Mouse (Mus musculus) liver, embryonic 13.5 days (tissue): ENCODE results near the gene Gabarap. TPM values are rescaled to one million over a fixed set of nuclear protein-coding genes. Genes with fewer than 3 reads are reported as not detected.

Experiments
- ATAC-seq: fragments of 200-750 bp; cut with Nextera tagmentation; 2 replicates; pipeline ENCODE4 v1.8.0; 2017; ENCODE audit warnings: low read depth, mild to moderate bottlenecking, moderate number of reproducible peaks, moderate library complexity
- DNase-seq: peaks from one replicate; pipeline ENCODE4 v3.0.0; 2022
- H3K27ac ChIP-seq: fragments of 300-500 bp; sonication (generic); 2 replicates; pipeline ENCODE4 v1.5.1; 2015; ENCODE audit warnings: moderate library complexity, mild to moderate bottlenecking, inconsistent platforms
- H3K27me3 ChIP-seq: fragments of 300-500 bp; sonication (generic); 2 replicates; pipeline ENCODE4 v1.6.1; 2015; ENCODE audit warnings: mild to moderate bottlenecking, inconsistent platforms
- H3K36me3 ChIP-seq: fragments of 300-500 bp; sonication (generic); 2 replicates; pipeline ENCODE4 v1.6.1; 2015; ENCODE audit warnings: mild to moderate bottlenecking, inconsistent platforms
- H3K4me1 ChIP-seq: fragments of 300-500 bp; sonication (generic); replicated peaks from 2 replicates; pipeline ENCODE4 v1.6.1; 2015; ENCODE audit warnings: inconsistent platforms
- H3K4me2 ChIP-seq: fragments of 300-500 bp; sonication (generic); 2 replicates; pipeline ENCODE4 v1.6.1; 2015; ENCODE audit warnings: inconsistent platforms, mild to moderate bottlenecking, moderate library complexity
- H3K4me3 ChIP-seq: fragments of 300-500 bp; sonication (generic); replicated peaks from 2 replicates; pipeline ENCODE4 v1.5.1; 2015; ENCODE audit warnings: mild to moderate bottlenecking, inconsistent platforms
- H3K9ac ChIP-seq: fragments of 300-500 bp; sonication (generic); 2 replicates; pipeline ENCODE4 v1.6.1; 2015; ENCODE audit warnings: mild to moderate bottlenecking, inconsistent platforms
- H3K9me3 ChIP-seq: fragments of 300-500 bp; sonication (generic); replicated peaks from 2 replicates; pipeline ENCODE4 v1.6.1; 2016; ENCODE audit warnings: inconsistent platforms
- WGBS: fragments of 180-500 bp; shearing (Covaris S2); methylation state at CpG from one replicate; pipeline ENCODE4 v1.1.7; 2015; ENCODE audit not compliant: insufficient replicate concordance; 5-methylcytosine and 5-hydroxymethylcytosine counted together
- polyA plus RNA-seq: library from polyadenylated mRNA; unstranded; fragments of >200 nt; fragmentation: Nextera tagmentation; extraction: Ambion mirVana; gene quantifications from 2 replicates; pipeline ENCODE4 v1.2.1, GENCODE M21; 2015

Gene Gabarap
- polyA plus RNA-seq, 1 experiment from 2014 or later: 259 TPM

- H3K27me3 ChIP-seq: no peaks in the 10 kb centered on the region
- no peaks in the 10 kb centered on the region for H3K9me3 ChIP-seq
- H3K27ac ChIP-seq: no peak within 1 kb of the TSS
- no peak within 1 kb of the TSS for H3K4me3 ChIP-seq
- DNase-seq (no peak), ATAC-seq (no peak)
- H3K4me1 ChIP-seq: peaks cover 69% of the 10 kb centered on the region
- peaks cover 20% of the 10 kb centered on the region for H3K36me3 ChIP-seq
- H3K4me2 ChIP-seq: peak within 1 kb of the TSS; percentile 86
- H3K9ac ChIP-seq: peak within 1 kb of the TSS; percentile 89; the same call in 1 of the 2 replicates
- WGBS: 66% methylated on average over 3 of the region's 3 CpGs
Measured at GRCm38 (mm10) chr11:70016669-70017068, 25.7 kb downstream of the Gabarap start, which contains the start of gene Dlg4. Gene Dlg4 (plus strand): TSS chr11:70016942.

- peaks cover 70% of the 10 kb centered on the region for H3K4me1 ChIP-seq
- H3K4me3 ChIP-seq: no peak overlapping the region
- DNase-seq (no peak), ATAC-seq (no peak)
- no peak overlapping the region for H3K4me2 ChIP-seq
- WGBS: 54% methylated on average over 7 of the region's 7 CpGs
- H3K27ac ChIP-seq: no peak overlapping the region
- H3K36me3 ChIP-seq: peaks cover 14% of the 10 kb centered on the region
- no peak overlapping the region for H3K9ac ChIP-seq
- H3K27me3 ChIP-seq: peaks cover 3% of the 10 kb centered on the region
- no peaks in the 10 kb centered on the region for H3K9me3 ChIP-seq
Measured at GRCm38 (mm10) chr11:70017199-70017767, 26.3 kb downstream of the Gabarap start.

- H3K36me3 ChIP-seq: peaks cover 3% of the 10 kb centered on the region
- H3K4me1 ChIP-seq: peaks cover 74% of the 10 kb centered on the region
- no peak overlapping the region; the same call in 1 of the 2 replicates for H3K27ac ChIP-seq
- H3K9me3 ChIP-seq: no peaks in the 10 kb centered on the region
- H3K4me2 ChIP-seq: peak overlapping the region; percentile 80
- DNase-seq: no peak
- H3K9ac ChIP-seq: peak overlapping the region; percentile 65
- ATAC-seq: no peak
- H3K27me3 ChIP-seq: peaks cover 14% of the 10 kb centered on the region
- peak overlapping the region; percentile 51 for H3K4me3 ChIP-seq
- WGBS: 4% methylated on average over 25 of the region's 25 CpGs
Measured at GRCm38 (mm10) chr11:70018131-70018990, 27.4 kb downstream of the Gabarap start.

GRCm38 (mm10) chr11:70019495-70020021, 28.6 kb downstream of the Gabarap start:
- 0 out of 2 replicates have a peak overlapping the region, but pooled peaks have one; percentile 51 for H3K4me3 ChIP-seq
- H3K27me3 ChIP-seq: peaks cover 26% of the 10 kb centered on the region
- H3K27ac ChIP-seq: peak overlapping the region; percentile 47
- DNase-seq: no peak
- 22% methylated on average over 2 of the region's 2 CpGs for WGBS
- 0 out of 2 replicates have a peak overlapping the region, but pooled peaks have one; percentile 13 for H3K9ac ChIP-seq
- no peaks in the 10 kb centered on the region for H3K36me3 ChIP-seq
- no peak for ATAC-seq
- H3K4me2 ChIP-seq: peak overlapping the region; percentile 80
- no peaks in the 10 kb centered on the region for H3K9me3 ChIP-seq
- H3K4me1 ChIP-seq: peaks cover 72% of the 10 kb centered on the region

GRCm38 (mm10) chr11:70020022-70020631, 29.2 kb downstream of the Gabarap start:
- H3K9me3 ChIP-seq: no peaks in the 10 kb centered on the region
- H3K36me3 ChIP-seq: no peaks in the 10 kb centered on the region
- no peak overlapping the region for H3K9ac ChIP-seq
- peak overlapping the region; percentile 80 for H3K4me2 ChIP-seq
- 20% methylated on average over 8 of the region's 8 CpGs for WGBS
- ATAC-seq (no peak), DNase-seq (no peak)
- peaks cover 32% of the 10 kb centered on the region for H3K27me3 ChIP-seq
- H3K4me3 ChIP-seq: peak overlapping the region; percentile 64; the same call in 1 of the 2 replicates
- peak overlapping the region; percentile 65 for H3K27ac ChIP-seq
- H3K4me1 ChIP-seq: peaks cover 66% of the 10 kb centered on the region

- Histone ChIP-seq H3K27me3 (peaks cover 38% of the 10 kb centered on the region), H3K36me3 (no peaks in the 10 kb centered on the region), H3K4me3 (peak overlapping the region; percentile 64), H3K9ac (peak overlapping the region; percentile 56), H3K27ac (peak overlapping the region; percentile 65), H3K4me2 (peak overlapping the region; percentile 80), H3K9me3 (no peaks in the 10 kb centered on the region), H3K4me1 (peaks cover 62% of the 10 kb centered on the region)
- peak; percentile 84 for ATAC-seq
- DNase-seq: peak; percentile 63
- 0% methylated on average over 8 of the region's 8 CpGs for WGBS
Measured at GRCm38 (mm10) chr11:70020731-70021263, 29.9 kb downstream of the Gabarap start.

GRCm38 (mm10) chr11:70021264-70022132, 30.6 kb downstream of the Gabarap start:
- peak; percentile 75 for ATAC-seq
- Histone ChIP-seq H3K4me1 (peaks cover 66% of the 10 kb centered on the region), H3K9ac (peak overlapping the region; percentile 56), H3K9me3 (no peaks in the 10 kb centered on the region), H3K4me2 (peak overlapping the region; percentile 80), H3K36me3 (no peaks in the 10 kb centered on the region), H3K27me3 (peaks cover 45% of the 10 kb centered on the region), H3K4me3 (peak overlapping the region; percentile 64), H3K27ac (peak overlapping the region; percentile 65)
- 4% methylated on average over 40 of the region's 40 CpGs for WGBS
- DNase-seq: peak; percentile 96

GRCm38 (mm10) chr11:70023481-70024150, 32.7 kb downstream of the Gabarap start:
- WGBS: 8% methylated on average over 26 of the region's 29 CpGs
- peaks cover 70% of the 10 kb centered on the region for H3K4me1 ChIP-seq

GRCm38 (mm10) chr11:70024151-70024514, 33.2 kb downstream of the Gabarap start:
- Histone ChIP-seq H3K4me1 (peaks cover 70% of the 10 kb centered on the region), H3K4me2 (peak overlapping the region; percentile 45), H3K27me3 (peaks cover 59% of the 10 kb centered on the region), H3K9ac (no peak overlapping the region), H3K9me3 (no peaks in the 10 kb centered on the region), H3K27ac (no peak overlapping the region), H3K4me3 (peak overlapping the region; percentile 14), H3K36me3 (no peaks in the 10 kb centered on the region)
- DNase-seq: no peak
- 21% methylated on average over 6 of the region's 6 CpGs for WGBS
- no peak for ATAC-seq

More at GRCm38 (mm10) chr11:70023481-70024150, 32.7 kb downstream of the Gabarap start:
- Histone ChIP-seq H3K36me3 (no peaks in the 10 kb centered on the region), H3K9ac (no peak overlapping the region), H3K4me3 (peak overlapping the region; percentile 14), H3K27me3 (peaks cover 58% of the 10 kb centered on the region), H3K9me3 (no peaks in the 10 kb centered on the region), H3K27ac (no peak overlapping the region), H3K4me2 (peak overlapping the region; percentile 45)
- DNase-seq (no peak), ATAC-seq (no peak)

- no peak overlapping the region for H3K9ac ChIP-seq
Measured at GRCm38 (mm10) chr11:70026689-70027088, 35.7 kb downstream of the Gabarap start.

More at GRCm38 (mm10) chr11:70026689-70027088, 35.7 kb downstream of the Gabarap start:
- Histone ChIP-seq H3K27me3 (peaks cover 59% of the 10 kb centered on the region), H3K4me2 (peak overlapping the region; percentile 40), H3K4me3 (no peak overlapping the region; the same call in 1 of the 2 replicates), H3K27ac (no peak overlapping the region), H3K4me1 (peaks cover 55% of the 10 kb centered on the region), H3K36me3 (peaks cover 4% of the 10 kb centered on the region; the same call in 1 of the 2 replicates), H3K9me3 (no peaks in the 10 kb centered on the region)
- peak; percentile 57 for ATAC-seq
- no peak for DNase-seq
- WGBS: 24% methylated on average over 19 of the region's 19 CpGs
